Mouse (Mus musculus): ENCODE measurements around the gene Tbx6. TPM values are rescaled to one million over a fixed set of nuclear protein-coding genes. Genes with fewer than 3 reads are reported as not detected.

The Tbx6 gene
- total RNA-seq, 2 experiments from 2014 or later, result 0.34 to 0.70 TPM

Other genes starting within 250 kb of the Tbx6 start
- 100 to 1,000 TPM; 130 to 139 TPM for gene Eif3c, start 215.1 kb upstream of the Tbx6 start, total RNA-seq (2021)
- under 1 TPM; 0.28 to 0.86 TPM for gene Apobr, start 196.5 kb upstream of the Tbx6 start, total RNA-seq (2021)
- 10 to 100 TPM; 11.3 to 13.6 TPM for gene Cln3, start 195.7 kb upstream of the Tbx6 start, total RNA-seq (2021)
- gene Il27, start 186.5 kb upstream of the Tbx6 start, total RNA-seq (2021), result not detected
- 1 to 10 TPM; 7.7 to 9.4 TPM for gene Nupr1, start 150.6 kb upstream of the Tbx6 start, total RNA-seq (2021)
- gene Sgf29, start 132.2 kb upstream of the Tbx6 start, total RNA-seq (2021), result 10 to 100 TPM; 25.9 to 27.2 TPM
- 10 to 100 TPM; 28.5 to 32.3 TPM for gene Sult1a1, start 105.1 kb upstream of the Tbx6 start, total RNA-seq (2021)
- 10 to 100 TPM; 43.0 to 49.7 TPM for gene Bola2, start 86.1 kb upstream of the Tbx6 start, total RNA-seq (2021)
- gene Slx1b, start 85.7 kb upstream of the Tbx6 start, total RNA-seq (2021), result 1 to 10 TPM; 4.3 to 4.5 TPM
- 10 to 100 TPM; 10.6 to 10.8 TPM for gene Coro1a, start 73.7 kb upstream of the Tbx6 start, total RNA-seq (2021)
- 10 to 100 TPM; 56.5 to 59.8 TPM for gene Mapk3, start 21.9 kb upstream of the Tbx6 start, total RNA-seq (2021)
- 1 to 10 TPM; 1.6 to 2.1 TPM for gene Gdpd3, start 15.1 kb upstream of the Tbx6 start, total RNA-seq (2021)
- 10 to 100 TPM; 63.7 to 74.0 TPM for gene Ypel3, start 4.5 kb upstream of the Tbx6 start, total RNA-seq (2021)
- 10 to 100 TPM; 32.7 to 33.1 TPM for gene Ppp4c, start 11.0 kb downstream of the Tbx6 start, total RNA-seq (2021)
- 10 to 100 TPM in 1 of 2 experiments, 1 to 10 TPM in 1; 8.9 to 10.4 TPM for gene Fam57b, start 16.2 kb downstream of the Tbx6 start, total RNA-seq (2021)
- gene 4930451I11Rik, start 50.2 kb downstream of the Tbx6 start, total RNA-seq (2021), result not detected
- gene Doc2a, start 65.9 kb downstream of the Tbx6 start, total RNA-seq (2021), result not detected
- 1 to 10 TPM; 5.1 to 5.5 TPM for gene Hirip3, start 80.5 kb downstream of the Tbx6 start, total RNA-seq (2021)
- gene Ino80e, start 80.9 kb downstream of the Tbx6 start, total RNA-seq (2021), result 10 to 100 TPM; 17.7 to 18.9 TPM
- gene Taok2, start 103.2 kb downstream of the Tbx6 start, total RNA-seq (2021), result 10 to 100 TPM; 43.6 to 44.6 TPM
- gene Tmem219, start 141.4 kb downstream of the Tbx6 start, total RNA-seq (2021), result 10 to 100 TPM in 1 of 2 experiments, 1 to 10 TPM in 1; 7.6 to 11.5 TPM
- gene Kctd13, start 147.4 kb downstream of the Tbx6 start, total RNA-seq (2021), result 1 to 10 TPM; 5.3 to 6.8 TPM
- gene Asphd1, start 168.1 kb downstream of the Tbx6 start, total RNA-seq (2021), result not detected
- 10 to 100 TPM in 1 of 2 experiments, 1 to 10 TPM in 1; 8.3 to 11.4 TPM for gene Sez6l2, start 169.1 kb downstream of the Tbx6 start, total RNA-seq (2021)
- gene Cdipt, start 194.4 kb downstream of the Tbx6 start, total RNA-seq (2021), result 10 to 100 TPM; 52.0 to 56.6 TPM
- gene Cdiptos, start 194.6 kb downstream of the Tbx6 start, total RNA-seq (2021), result under 1 TPM in 1 of 2 experiments, not detected in 1; 0.25 TPM
- gene Mvp, start 233.1 kb downstream of the Tbx6 start, total RNA-seq (2021), result 10 to 100 TPM; 44.9 to 47.3 TPM
- gene Pagr1b, start 235.0 kb downstream of the Tbx6 start, total RNA-seq (2021), result 1 to 10 TPM in 1 of 2 experiments, not detected in 1; 1.7 TPM
- 10 to 100 TPM; 12.5 to 12.9 TPM for gene Pagr1a, start 235.9 kb downstream of the Tbx6 start, total RNA-seq (2021)
- 10 to 100 TPM; 21.5 to 22.6 TPM for gene Gm42742, start 239.6 kb downstream of the Tbx6 start, total RNA-seq (2021)
- 1 to 10 TPM in 1 of 2 experiments, under 1 TPM in 1; 0.60 to 1.2 TPM for gene Prrt2, start 239.7 kb downstream of the Tbx6 start, total RNA-seq (2021)
- 10 to 100 TPM; 66.7 to 69.1 TPM for gene Maz, start 245.6 kb downstream of the Tbx6 start, total RNA-seq (2021)